Mouse (Mus musculus) cerebellum, adult 2 months (tissue): ENCODE measurements around the gene Ube2n. TPM values are rescaled to one million over a fixed set of nuclear protein-coding genes. Genes with fewer than 3 reads are reported as not detected.
A peak's percentile ranks its signal among the peaks of the same experiment; 100 is the strongest.

ENCODE experiments used
- DNase-seq, 2 experiments: peaks; one replicate each; pipeline ENCODE4 v3.0.0; 2021
- H3K27ac ChIP-seq: fragments of 200-500 bp; 2 replicates; pipeline ENCODE4 v1.5.1; 2012; ENCODE audit warnings: low read length, control low read depth, inconsistent platforms; ENCODE audit not compliant: insufficient read depth
- H3K27me3 ChIP-seq: fragments of 200-500 bp; 2 replicates; pipeline ENCODE4 v1.6.1; 2012; ENCODE audit warnings: inconsistent platforms, mild to moderate bottlenecking, low read length, moderate library complexity; ENCODE audit not compliant: control insufficient read depth, insufficient read depth
- H3K4me1 ChIP-seq: fragments of 200-500 bp; 2 replicates; pipeline ENCODE4 v1.6.1; 2011; ENCODE audit warnings: low read length; ENCODE audit not compliant: control insufficient read depth, insufficient read depth
- H3K4me3 ChIP-seq: fragments of 200-500 bp; replicated peaks from 2 replicates; pipeline ENCODE3; 2011; ENCODE audit warnings: mild to moderate bottlenecking, low read depth, low read length, control low read depth; ENCODE audit not compliant: insufficient read depth
- CTCF ChIP-seq: fragments of 200-500 bp; IDR thresholded peaks from 2 replicates; pipeline ENCODE4 v1.5.1; 2011; ENCODE audit warnings: low read depth, mild to moderate bottlenecking, control low read depth, low read length, moderate library complexity, borderline replicate concordance; ENCODE audit not compliant: insufficient read depth
- POLR2A ChIP-seq: fragments of 200-500 bp; IDR thresholded peaks from 2 replicates; pipeline ENCODE4 v1.6.1; 2011; ENCODE audit warnings: low read length, control low read depth, borderline replicate concordance; ENCODE audit not compliant: insufficient read depth
- WGBS: fragments of 180-500 bp; shearing (Covaris S2); methylation state at CpG from one replicate; pipeline ENCODE4 v1.1.7; 2018; 5-methylcytosine and 5-hydroxymethylcytosine counted together
- polyA plus RNA-seq: library from polyadenylated mRNA; depleted of rRNA; stranded (reverse); fragments of >200 nt; gene quantifications from 2 replicates; pipeline ENCODE4 v1.2.3, GENCODE M21; 2012

Ube2n gene
- polyA plus RNA-seq, 1 experiment = 185 TPM

DNA sequence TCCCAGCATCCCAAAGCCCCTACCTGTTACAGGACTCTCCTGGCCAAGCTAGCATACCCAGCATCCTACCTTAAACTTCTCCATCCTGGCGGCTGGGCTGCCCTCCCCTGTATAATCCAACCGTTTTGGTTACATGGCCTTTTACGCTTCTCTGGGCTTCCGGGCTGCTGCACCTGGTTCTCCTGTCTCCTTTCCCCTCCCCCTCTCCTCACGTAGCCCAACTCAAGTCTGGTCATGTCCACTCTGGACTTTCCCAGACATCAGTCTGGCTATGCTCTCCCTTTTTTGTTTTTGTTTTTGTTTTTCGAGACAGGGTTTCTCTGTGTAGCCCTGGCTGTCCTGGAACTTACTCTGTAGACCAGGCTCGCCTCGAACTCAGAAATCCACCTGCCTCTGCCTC is 2.3 kb upstream of the Ube2n start:
- Histone ChIP-seq H3K4me1 (peaks cover under 1% of the 10 kb centered on the region; the same call in 1 of the 2 replicates), H3K4me3 (no peak overlapping the region), H3K27ac (no peak overlapping the region), H3K27me3 (no peaks in the 10 kb centered on the region)
- WGBS = 87% methylated on average over 8 of the region's 8 CpGs
- TF ChIP-seq POLR2A (no peak), CTCF (no peak)
- no peak for DNase-seq

GRCm38 (mm10) chr10:95513768-95514556 is 983 bp upstream of the Ube2n start:
- H3K27ac ChIP-seq = peak overlapping the region; percentile 32; the same call in 1 of the 2 replicates
- peaks cover 3% of the 10 kb centered on the region; the same call in 1 of the 2 replicates for H3K4me1 ChIP-seq
- peak overlapping the region; percentile 60 for H3K4me3 ChIP-seq
- TF ChIP-seq CTCF = no peak
- no peak for TF ChIP-seq POLR2A
- H3K27me3 ChIP-seq = no peaks in the 10 kb centered on the region
- WGBS = 32% methylated on average over 15 of the region's 15 CpGs
- no peak for DNase-seq

DNA sequence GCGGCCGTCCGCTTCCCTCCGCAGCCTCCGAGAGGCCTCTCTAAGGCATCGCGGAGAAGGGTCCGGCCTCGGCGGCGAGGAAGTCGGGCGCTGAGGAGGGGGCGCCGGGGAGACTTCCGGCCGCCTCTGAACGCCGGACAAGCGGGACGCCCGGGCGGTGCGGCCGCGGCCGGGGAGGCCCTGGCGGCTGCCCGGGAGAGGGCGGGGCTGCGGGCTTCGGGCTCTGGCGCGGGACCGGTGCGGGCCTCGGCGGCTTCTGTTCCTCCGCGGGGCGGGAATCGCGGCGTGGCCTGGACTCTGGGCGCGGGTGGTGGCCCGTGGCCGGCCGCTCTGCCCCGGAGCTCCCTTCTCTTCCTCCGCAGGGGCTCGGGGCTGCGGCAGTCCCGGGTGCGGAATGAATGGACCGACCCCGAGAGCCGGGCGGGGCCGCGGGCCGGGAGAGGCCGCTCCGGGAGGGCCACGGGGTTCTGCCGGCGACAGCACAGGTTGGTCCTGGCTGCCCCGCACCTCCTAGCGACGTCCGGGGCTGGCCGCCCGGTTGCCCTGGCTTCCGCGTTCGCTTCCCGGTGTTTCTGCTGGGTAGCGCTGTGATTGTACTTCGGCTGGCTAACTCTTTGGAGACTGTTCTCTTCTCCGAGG is 467 bp downstream of the Ube2n start:
- no peak for TF ChIP-seq POLR2A
- no peak for TF ChIP-seq CTCF
- Histone ChIP-seq H3K4me1 (peaks cover 6% of the 10 kb centered on the region; the same call in 1 of the 2 replicates), H3K27me3 (no peaks in the 10 kb centered on the region), H3K4me3 (peak overlapping the region; percentile 60), H3K27ac (peak overlapping the region; percentile 92)
- under 1% methylated on average over 77 of the region's 80 CpGs for WGBS
- peak in 1 of 2 experiments; percentile 68 for DNase-seq

DNA sequence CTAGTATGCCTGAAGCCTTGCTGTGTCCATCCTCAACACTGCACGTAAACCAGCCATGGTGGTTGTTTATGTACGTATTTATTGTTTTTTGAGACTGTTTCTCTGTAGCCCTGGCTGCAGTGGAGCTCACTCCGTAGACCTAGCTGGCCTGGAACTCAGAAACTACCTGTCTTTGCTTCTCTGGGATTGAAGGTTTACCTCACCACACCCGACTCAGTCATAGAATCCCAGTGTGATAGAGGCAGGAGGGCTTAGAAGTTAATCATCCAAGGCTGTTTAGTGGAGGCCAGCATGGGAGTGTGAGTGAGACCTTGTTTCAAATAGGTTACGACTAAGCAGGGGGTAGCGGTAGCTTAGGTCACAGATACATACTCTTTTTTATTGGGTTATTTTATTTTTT is 2.7 kb downstream of the Ube2n start:
- WGBS = 77% methylated on average over 6 of the region's 6 CpGs
- no peak for DNase-seq
- TF ChIP-seq POLR2A (no peak), CTCF (no peak)
- H3K4me3 ChIP-seq = no peak overlapping the region
- H3K4me1 ChIP-seq = peaks cover 6% of the 10 kb centered on the region; the same call in 1 of the 2 replicates
- no peak overlapping the region for H3K27ac ChIP-seq
- H3K27me3 ChIP-seq = no peaks in the 10 kb centered on the region

DNA sequence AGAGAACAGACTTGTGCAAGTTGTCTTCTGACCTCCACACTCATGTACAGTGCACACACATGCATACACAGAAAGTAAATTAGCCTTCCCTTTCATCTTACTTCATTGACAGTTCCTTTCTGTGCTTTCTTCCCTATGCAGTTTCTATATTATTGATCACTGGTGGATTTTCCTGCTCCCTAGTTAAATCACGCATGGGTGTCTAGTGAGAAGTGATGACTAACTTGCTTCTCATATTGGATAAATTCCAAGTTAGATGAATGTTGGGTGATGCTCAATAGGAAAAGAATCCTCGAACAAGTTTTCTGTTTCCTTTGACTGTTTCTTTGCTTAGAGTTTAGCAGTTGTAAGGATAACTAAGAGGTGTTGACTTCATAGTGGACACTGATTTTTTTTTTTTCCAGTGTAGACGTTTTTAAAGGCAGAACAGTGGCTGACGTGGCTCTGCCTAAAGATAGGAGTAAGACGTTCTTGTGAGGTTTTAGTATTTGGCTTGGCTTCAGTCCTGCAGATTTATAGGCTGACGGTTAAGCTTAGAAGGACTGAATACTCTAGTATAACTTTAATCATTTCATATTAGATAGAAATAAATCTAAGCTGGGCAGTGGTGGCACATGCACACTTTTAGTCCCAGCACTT is 10.2 kb downstream of the Ube2n start:
- WGBS = 55% methylated on average over 6 of the region's 6 CpGs
- Histone ChIP-seq H3K27me3 (no peaks in the 10 kb centered on the region), H3K4me3 (no peak overlapping the region), H3K4me1 (peaks cover 4% of the 10 kb centered on the region; the same call in 1 of the 2 replicates), H3K27ac (no peak overlapping the region)
- TF ChIP-seq CTCF = no peak
- TF ChIP-seq POLR2A = no peak
- no peak for DNase-seq

- no peak for DNase-seq
- 93% methylated on average over 5 of the region's 5 CpGs for WGBS
- no peak for TF ChIP-seq POLR2A
- no peak for TF ChIP-seq CTCF
Observed at GRCm38 (mm10) chr10:95525871-95526270, 10.9 kb downstream of the Ube2n start.

GRCm38 (mm10) chr10:95526495-95527122 is 11.7 kb downstream of the Ube2n start:
- 68% methylated on average over 5 of the region's 5 CpGs for WGBS
- Histone ChIP-seq H3K4me3 (no peak overlapping the region), H3K27me3 (no peaks in the 10 kb centered on the region), H3K27ac (no peak overlapping the region), H3K4me1 (peaks cover 7% of the 10 kb centered on the region; the same call in 1 of the 2 replicates)
- no peak for TF ChIP-seq POLR2A
- TF ChIP-seq CTCF = no peak
- no peak for DNase-seq

More at GRCm38 (mm10) chr10:95525871-95526270, 10.9 kb downstream of the Ube2n start:
- no peaks in the 10 kb centered on the region for H3K27me3 ChIP-seq
- H3K4me3 ChIP-seq = no peak overlapping the region
- H3K4me1 ChIP-seq = peaks cover 4% of the 10 kb centered on the region; the same call in 1 of the 2 replicates
- H3K27ac ChIP-seq = no peak overlapping the region
